Mouse (Mus musculus) heart, embryonic 10.5 days (tissue): ENCODE measurements around the gene Eif5a2. TPM values are rescaled to one million over a fixed set of nuclear protein-coding genes. Genes with fewer than 3 reads are reported as not detected.

Experiments used
- DNase-seq: peaks from one replicate; pipeline ENCODE4 v3.0.0-alpha.2; 2017; ENCODE audit warnings: low spot score
- H3K27ac ChIP-seq: fragments of 300-500 bp; sonication (generic); 2 replicates; pipeline ENCODE4 v1.5.1; 2016; ENCODE audit warnings: mild to moderate bottlenecking
- H3K27me3 ChIP-seq: fragments of 300-500 bp; sonication (generic); 2 replicates; pipeline ENCODE4 v1.6.1; 2016; ENCODE audit warnings: mild to moderate bottlenecking; ENCODE audit not compliant: poor library complexity, insufficient read depth, severe bottlenecking
- H3K36me3 ChIP-seq: fragments of 300-500 bp; sonication (generic); 2 replicates; pipeline ENCODE4 v1.6.1; 2016; ENCODE audit warnings: mild to moderate bottlenecking, moderate library complexity
- H3K4me1 ChIP-seq: fragments of 300-500 bp; sonication (generic); 2 replicates; pipeline ENCODE4 v1.6.1; 2016; ENCODE audit warnings: mild to moderate bottlenecking
- H3K4me3 ChIP-seq: fragments of 300-500 bp; sonication (generic); 2 replicates; pipeline ENCODE4 v1.5.1; 2016; ENCODE audit warnings: mild to moderate bottlenecking, moderate library complexity
- H3K9me3 ChIP-seq: fragments of 300-500 bp; sonication (generic); 2 replicates; pipeline ENCODE4 v1.6.1; 2016; ENCODE audit warnings: mild to moderate bottlenecking, moderate library complexity
- WGBS: fragments of 180-500 bp; shearing (Covaris S2); methylation state at CpG from one replicate; pipeline ENCODE4 v1.1.7; 2016; 5-methylcytosine and 5-hydroxymethylcytosine counted together
- polyA plus RNA-seq: library from polyadenylated mRNA; unstranded; fragments of >200 nt; fragmentation: Nextera tagmentation; extraction: Ambion mirVana; gene quantifications from 2 replicates; pipeline ENCODE4 v1.2.1, GENCODE M21; 2016

The Eif5a2 gene
- polyA plus RNA-seq, 1 experiment from 2014 or later: 11.6 TPM

DNA sequence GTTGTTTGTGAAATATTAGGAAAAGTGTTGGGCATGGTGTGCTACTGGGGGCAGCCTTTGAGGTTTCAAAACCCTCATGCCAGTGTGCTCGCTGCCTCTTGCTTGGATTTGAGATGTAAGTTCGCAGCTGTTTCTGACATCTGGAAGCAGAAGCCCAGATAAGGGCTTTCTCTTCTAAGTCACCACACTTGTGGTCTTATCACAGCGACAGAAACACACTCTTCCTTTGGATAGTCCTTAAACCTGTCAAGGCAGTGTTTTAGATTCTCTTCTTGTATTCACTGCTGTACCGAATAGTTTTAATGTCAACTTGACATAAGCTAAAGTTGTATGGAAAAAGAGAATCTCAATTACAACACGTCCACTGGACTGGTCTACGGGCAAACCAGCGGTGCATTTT is 5.7 kb upstream of the Eif5a2 start:
- Histone ChIP-seq H3K27me3 (no peaks in the 10 kb centered on the region), H3K36me3 (no peaks in the 10 kb centered on the region), H3K4me1 (peaks cover 9% of the 10 kb centered on the region; the same call in 1 of the 2 replicates), H3K27ac (no peak overlapping the region), H3K9me3 (no peaks in the 10 kb centered on the region), H3K4me3 (no peak overlapping the region)
- WGBS: 48% methylated on average over 7 of the region's 7 CpGs
- no peak for DNase-seq

DNA sequence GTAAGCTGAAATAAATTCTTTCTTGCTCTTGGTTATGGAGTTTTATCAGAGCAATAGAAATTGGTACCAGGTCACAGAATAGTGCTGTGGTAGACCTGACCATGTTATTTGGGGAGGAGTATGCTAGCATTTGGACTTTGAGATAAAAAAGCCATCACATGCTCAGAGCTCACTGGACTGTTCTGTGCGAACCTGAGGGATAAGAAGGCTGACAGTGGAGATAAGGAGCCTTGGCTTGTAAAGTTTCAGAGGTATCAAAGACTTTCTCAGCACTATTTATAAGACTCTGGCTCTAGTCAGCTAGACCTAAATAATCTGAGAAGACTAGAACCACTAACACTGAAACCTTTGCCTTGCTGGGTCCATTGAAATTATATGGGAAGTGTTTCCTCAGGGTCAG is 5.1 kb upstream of the Eif5a2 start:
- H3K27ac ChIP-seq: peak overlapping the region; percentile 52; the same call in 1 of the 2 replicates
- peaks cover 13% of the 10 kb centered on the region; the same call in 1 of the 2 replicates for H3K4me1 ChIP-seq
- no peaks in the 10 kb centered on the region for H3K36me3 ChIP-seq
- no peaks in the 10 kb centered on the region for H3K27me3 ChIP-seq
- no peak overlapping the region for H3K4me3 ChIP-seq
- no peaks in the 10 kb centered on the region for H3K9me3 ChIP-seq
- WGBS: 26% methylated on average over 1 of the region's 1 CpGs
- no peak for DNase-seq

DNA sequence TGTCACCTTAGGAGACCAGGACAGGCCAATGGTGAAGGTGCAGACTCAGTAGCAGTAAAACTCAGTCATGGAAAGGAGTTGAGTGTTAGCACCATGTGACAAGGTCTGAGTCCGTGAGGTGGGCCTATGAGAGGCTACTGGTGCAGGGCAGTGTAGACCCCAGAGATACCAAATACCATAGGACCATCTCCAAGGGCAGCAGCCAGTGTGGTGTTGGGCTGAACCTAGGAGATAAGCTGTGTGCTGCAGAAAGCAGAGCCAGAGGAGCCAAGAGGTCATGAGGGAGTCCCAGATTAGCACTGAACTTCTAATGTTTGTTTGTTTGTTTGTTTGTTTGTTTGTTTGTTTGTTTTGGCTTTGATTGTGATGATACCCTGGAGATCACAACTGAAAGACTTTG is 4.6 kb upstream of the Eif5a2 start:
- peaks cover 16% of the 10 kb centered on the region; the same call in 1 of the 2 replicates for H3K4me1 ChIP-seq
- H3K36me3 ChIP-seq: no peaks in the 10 kb centered on the region
- no peaks in the 10 kb centered on the region for H3K27me3 ChIP-seq
- no peaks in the 10 kb centered on the region for H3K9me3 ChIP-seq
- H3K4me3 ChIP-seq: no peak overlapping the region
- no peak for DNase-seq
- WGBS: 58% methylated on average over 1 of the region's 1 CpGs
- peak overlapping the region; percentile 52; the same call in 1 of the 2 replicates for H3K27ac ChIP-seq

DNA sequence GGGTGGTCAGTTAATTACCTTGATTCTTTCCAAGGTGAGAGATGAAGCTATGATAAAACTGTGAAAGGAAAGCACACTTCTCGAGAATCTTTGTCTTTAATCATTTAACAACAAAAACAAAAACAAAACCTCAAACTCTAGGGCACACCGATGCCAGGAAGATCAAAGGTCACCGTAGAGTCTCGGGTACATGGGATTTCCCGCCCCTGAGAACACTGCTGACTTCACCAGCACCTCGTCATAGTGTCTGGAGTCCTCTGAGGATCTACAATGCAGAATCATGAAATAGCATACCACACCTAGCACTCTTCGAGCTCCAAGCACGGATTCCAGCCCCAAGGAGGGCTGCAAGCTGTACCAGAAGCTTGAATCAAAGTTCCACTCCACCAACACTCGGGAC is 565 bp upstream of the Eif5a2 start:
- no peaks in the 10 kb centered on the region for H3K36me3 ChIP-seq
- peak overlapping the region; percentile 84 for H3K4me3 ChIP-seq
- H3K27ac ChIP-seq: peak overlapping the region; percentile 83; the same call in 1 of the 2 replicates
- no peaks in the 10 kb centered on the region for H3K27me3 ChIP-seq
- no peak for DNase-seq
- H3K9me3 ChIP-seq: no peaks in the 10 kb centered on the region
- 69% methylated on average over 9 of the region's 9 CpGs for WGBS
- H3K4me1 ChIP-seq: peaks cover 21% of the 10 kb centered on the region; the same call in 1 of the 2 replicates

DNA sequence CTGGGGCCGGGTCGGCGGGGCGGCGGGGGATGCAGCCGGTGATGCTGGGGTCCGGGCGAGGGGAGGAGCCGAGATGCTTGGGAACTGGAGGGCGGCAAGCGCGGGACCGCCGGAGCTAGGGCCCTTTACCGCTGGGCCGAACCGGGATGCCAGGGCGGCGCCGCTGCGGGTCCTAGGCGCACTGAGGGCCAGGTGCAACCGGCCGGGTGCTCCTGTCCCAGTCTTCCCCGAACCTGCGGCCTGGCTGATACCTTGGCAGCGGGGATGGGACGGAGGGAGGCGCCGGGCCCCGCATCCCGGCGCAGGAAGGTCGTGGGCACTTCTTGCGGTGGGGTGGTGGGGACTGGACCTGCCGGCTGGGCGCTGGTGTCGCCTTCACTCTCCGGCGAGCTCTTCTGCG is 346 bp downstream of the Eif5a2 start:
- Histone ChIP-seq H3K27ac (peak overlapping the region; percentile 83), H3K4me1 (peaks cover 13% of the 10 kb centered on the region; the same call in 1 of the 2 replicates), H3K27me3 (no peaks in the 10 kb centered on the region), H3K36me3 (no peaks in the 10 kb centered on the region), H3K9me3 (no peaks in the 10 kb centered on the region), H3K4me3 (peak overlapping the region; percentile 84)
- under 1% methylated on average over 41 of the region's 41 CpGs for WGBS
- peak; percentile 78 for DNase-seq

DNA sequence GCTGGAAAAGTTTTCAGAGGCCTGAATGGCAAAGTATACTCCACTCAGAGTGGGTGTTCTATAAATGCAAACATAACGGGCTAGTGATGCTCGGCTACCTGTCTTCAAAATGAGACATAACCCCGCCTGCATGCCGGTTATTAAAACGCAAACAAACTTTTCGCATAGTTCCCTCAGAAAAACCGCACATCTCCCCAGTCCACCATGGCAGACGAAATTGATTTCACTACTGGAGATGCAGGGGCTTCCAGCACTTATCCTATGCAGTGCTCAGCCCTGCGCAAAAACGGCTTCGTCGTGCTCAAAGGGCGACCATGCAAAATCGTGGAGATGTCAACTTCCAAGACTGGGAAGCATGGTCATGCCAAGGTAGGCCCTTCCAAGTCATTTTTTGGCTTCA is 772 bp downstream of the Eif5a2 start:
- Histone ChIP-seq H3K36me3 (no peaks in the 10 kb centered on the region), H3K27me3 (no peaks in the 10 kb centered on the region), H3K4me1 (peaks cover 12% of the 10 kb centered on the region; the same call in 1 of the 2 replicates), H3K4me3 (peak overlapping the region; percentile 84), H3K9me3 (no peaks in the 10 kb centered on the region), H3K27ac (peak overlapping the region; percentile 83)
- 23% methylated on average over 14 of the region's 14 CpGs for WGBS
- no peak for DNase-seq

DNA sequence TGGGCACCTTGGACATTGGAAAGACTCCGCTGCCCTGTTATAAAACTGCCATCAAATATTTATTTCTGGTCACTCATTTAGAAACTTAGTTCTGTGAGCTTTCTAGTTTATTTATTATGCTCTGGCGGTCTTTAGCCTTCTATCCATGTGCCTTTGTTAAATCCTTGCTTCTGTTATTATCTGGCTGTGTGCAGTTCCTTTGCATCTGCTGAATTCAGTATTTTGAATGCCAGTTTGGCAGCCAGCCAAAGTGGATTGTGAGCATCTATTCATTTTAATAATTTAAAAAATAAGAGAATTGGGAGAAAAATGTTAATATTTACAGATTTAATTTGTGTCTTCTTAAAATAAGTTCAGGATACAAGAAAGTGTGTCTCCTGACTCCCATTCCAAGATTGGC is 3.1 kb downstream of the Eif5a2 start:
- WGBS: 85% methylated on average over 2 of the region's 2 CpGs
- H3K36me3 ChIP-seq: 0 out of 2 replicates have a peak, but pooled peaks cover 2% of the 10 kb centered on the region
- no peaks in the 10 kb centered on the region for H3K9me3 ChIP-seq
- no peaks in the 10 kb centered on the region for H3K27me3 ChIP-seq
- H3K27ac ChIP-seq: no peak overlapping the region
- no peak overlapping the region for H3K4me3 ChIP-seq
- H3K4me1 ChIP-seq: peaks cover 12% of the 10 kb centered on the region; the same call in 1 of the 2 replicates
- no peak for DNase-seq

DNA sequence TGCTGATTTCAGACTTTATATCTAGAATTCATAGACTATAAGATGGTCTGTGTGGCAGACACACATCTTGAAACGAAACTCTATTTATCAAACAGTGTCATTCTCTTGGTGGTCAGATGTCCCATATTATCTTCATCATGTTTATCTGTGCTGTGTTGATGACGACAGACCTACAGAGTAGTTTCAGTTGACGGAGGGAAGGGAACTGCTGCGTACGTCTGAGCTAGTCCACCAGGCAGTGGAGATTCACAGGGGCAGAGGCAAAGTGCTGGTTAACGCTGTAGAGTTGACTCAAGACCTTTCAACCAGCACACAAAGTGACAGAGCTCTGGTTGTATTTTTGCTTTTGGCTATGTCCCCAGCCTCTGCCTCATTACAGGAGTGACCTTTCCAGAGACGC is 13.8 kb downstream of the Eif5a2 start:
- no peak overlapping the region for H3K4me3 ChIP-seq
- DNase-seq: no peak
- no peaks in the 10 kb centered on the region for H3K27me3 ChIP-seq
- no peak overlapping the region for H3K27ac ChIP-seq
- H3K36me3 ChIP-seq: no peaks in the 10 kb centered on the region
- no peaks in the 10 kb centered on the region for H3K4me1 ChIP-seq
- no peaks in the 10 kb centered on the region for H3K9me3 ChIP-seq
- 78% methylated on average over 7 of the region's 7 CpGs for WGBS

DNA sequence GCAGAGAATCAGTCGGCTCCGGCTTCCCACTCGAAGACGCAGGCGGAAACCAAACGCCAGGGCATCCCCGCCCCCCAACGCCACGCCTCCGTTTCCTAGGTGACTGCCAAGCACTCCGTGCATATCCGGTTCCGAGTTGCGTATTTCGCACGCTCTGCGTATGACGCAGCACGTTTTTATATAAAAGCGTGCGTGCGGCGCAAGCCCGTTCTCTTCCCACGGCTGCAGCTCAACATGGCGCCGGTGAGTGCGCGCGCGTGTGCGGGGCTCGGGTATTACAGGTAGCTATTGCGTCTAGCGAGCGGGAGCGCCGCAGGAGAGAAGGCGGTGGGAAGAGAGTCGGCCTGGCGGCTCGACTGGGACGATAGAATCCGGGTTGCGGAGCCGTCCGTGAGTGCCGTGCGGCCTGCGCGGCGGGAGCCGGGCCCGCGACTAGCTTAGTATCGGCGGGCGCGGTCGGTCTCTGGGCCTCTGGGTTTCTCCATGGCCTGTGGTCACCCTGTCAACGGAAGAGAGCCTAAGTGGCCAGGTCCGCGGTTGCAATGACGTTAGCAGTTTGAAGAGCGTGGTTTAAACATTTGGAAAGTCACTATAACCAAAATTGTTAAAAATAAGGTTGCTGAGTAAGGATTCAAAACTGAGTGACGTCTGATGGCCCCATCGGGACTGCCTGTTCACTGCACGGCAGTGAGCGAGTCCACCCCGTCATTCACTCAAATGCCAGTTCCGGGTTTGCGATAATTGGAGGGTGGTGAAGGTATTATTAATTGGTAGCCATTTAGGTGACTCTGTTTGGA is 24.4 kb downstream of the Eif5a2 start, which contains the start of gene Rpl22l1:
Gene Rpl22l1, plus strand, starts transcription at position 136 of the 797 bp plus-strand sequence.
- under 1% methylated on average over 71 of the region's 72 CpGs for WGBS
- H3K9me3 ChIP-seq: no peaks in the 10 kb centered on the region
- H3K27me3 ChIP-seq: no peaks in the 10 kb centered on the region
- peak within 1 kb of the TSS; percentile 97 for H3K27ac ChIP-seq
- peak within 1 kb of the TSS; percentile 89 for H3K4me3 ChIP-seq
- H3K4me1 ChIP-seq: peaks cover 5% of the 10 kb centered on the region; the same call in 1 of the 2 replicates
- H3K36me3 ChIP-seq: peaks cover 16% of the 10 kb centered on the region; the same call in 1 of the 2 replicates
- peak; percentile 99 for DNase-seq

DNA sequence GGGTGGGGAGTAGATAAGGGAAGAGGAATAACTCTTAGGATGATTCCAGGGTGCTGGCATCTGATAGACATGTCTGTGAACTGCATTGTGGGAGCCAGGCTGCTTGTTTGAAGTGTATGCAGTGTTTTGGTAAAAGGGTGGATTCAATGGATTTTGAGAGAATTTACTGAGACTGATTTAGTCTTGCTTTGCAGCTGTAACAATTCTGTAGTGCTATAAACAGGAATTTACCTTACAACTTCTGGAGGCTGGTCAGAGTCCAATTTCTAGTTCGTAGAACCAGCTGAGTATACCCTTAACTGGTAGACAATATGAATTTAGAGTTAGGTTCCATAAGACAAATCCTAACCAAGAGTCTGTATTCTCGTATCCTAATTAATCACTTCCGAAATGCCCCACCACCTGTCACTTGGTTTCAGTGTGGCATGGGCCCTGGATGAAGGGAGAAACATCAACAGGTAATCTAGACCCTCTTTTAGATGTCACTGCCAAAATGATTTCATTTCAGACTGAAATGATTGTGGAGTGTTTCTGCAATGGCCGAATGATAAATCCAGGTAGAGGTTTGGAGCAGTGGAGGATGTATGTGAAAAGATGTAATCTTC is 27.1 kb downstream of the Eif5a2 start:
- H3K4me3 ChIP-seq: no peak overlapping the region
- no peak for DNase-seq
- 89% methylated on average over 4 of the region's 4 CpGs for WGBS
- peaks cover 16% of the 10 kb centered on the region; the same call in 1 of the 2 replicates for H3K36me3 ChIP-seq
- no peaks in the 10 kb centered on the region for H3K27me3 ChIP-seq
- no peak overlapping the region for H3K27ac ChIP-seq
- H3K4me1 ChIP-seq: peaks cover 5% of the 10 kb centered on the region; the same call in 1 of the 2 replicates
- H3K9me3 ChIP-seq: no peaks in the 10 kb centered on the region

DNA sequence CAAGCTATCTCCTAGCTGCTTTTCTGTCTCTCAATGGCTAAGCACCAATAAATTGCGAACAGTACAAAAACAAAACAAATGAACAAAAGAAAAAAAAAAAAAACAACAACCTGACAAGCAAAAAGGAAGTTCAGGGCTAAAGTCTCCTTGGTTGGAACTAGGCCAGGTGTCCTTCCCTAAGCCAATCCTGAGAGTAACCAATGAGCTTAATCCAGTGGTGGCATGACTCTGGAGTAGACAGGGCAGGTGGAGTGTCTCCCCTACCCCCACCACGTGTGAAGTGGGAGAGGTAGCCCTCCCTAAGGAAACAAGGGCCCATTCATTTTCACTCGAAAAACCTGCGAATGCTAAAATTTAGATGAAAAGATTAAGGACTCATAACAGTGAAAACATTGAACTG is 30.4 kb downstream of the Eif5a2 start:
- no peak for DNase-seq
- no peaks in the 10 kb centered on the region for H3K9me3 ChIP-seq
- 71% methylated on average over 4 of the region's 4 CpGs for WGBS
- H3K4me3 ChIP-seq: no peak overlapping the region
- no peak overlapping the region for H3K27ac ChIP-seq
- H3K27me3 ChIP-seq: no peaks in the 10 kb centered on the region
- H3K36me3 ChIP-seq: peaks cover 16% of the 10 kb centered on the region; the same call in 1 of the 2 replicates
- H3K4me1 ChIP-seq: no peaks in the 10 kb centered on the region

DNA sequence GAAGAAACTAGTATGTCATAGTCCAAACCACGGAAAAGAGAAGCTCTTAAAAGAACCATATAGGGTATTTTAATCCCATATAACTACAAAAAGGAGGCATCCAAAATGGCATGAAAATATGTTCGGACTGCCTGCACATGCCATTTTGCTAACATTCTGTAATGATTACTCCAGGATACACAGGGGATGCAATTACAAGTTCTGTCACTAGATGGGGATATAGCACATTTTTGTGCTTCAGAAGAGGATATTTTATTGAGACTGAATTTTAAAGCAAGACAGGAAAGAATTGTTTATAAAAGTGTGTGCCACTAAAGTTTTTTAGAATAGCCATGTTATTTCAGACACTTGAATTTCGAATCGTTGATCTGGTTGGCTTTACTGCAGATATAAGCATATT is 33.3 kb downstream of the Eif5a2 start:
- Histone ChIP-seq H3K36me3 (no peaks in the 10 kb centered on the region), H3K27me3 (no peaks in the 10 kb centered on the region), H3K4me3 (no peak overlapping the region), H3K4me1 (no peaks in the 10 kb centered on the region), H3K27ac (no peak overlapping the region), H3K9me3 (no peaks in the 10 kb centered on the region)
- WGBS: 12% methylated on average over 4 of the region's 4 CpGs
- DNase-seq: no peak

DNA sequence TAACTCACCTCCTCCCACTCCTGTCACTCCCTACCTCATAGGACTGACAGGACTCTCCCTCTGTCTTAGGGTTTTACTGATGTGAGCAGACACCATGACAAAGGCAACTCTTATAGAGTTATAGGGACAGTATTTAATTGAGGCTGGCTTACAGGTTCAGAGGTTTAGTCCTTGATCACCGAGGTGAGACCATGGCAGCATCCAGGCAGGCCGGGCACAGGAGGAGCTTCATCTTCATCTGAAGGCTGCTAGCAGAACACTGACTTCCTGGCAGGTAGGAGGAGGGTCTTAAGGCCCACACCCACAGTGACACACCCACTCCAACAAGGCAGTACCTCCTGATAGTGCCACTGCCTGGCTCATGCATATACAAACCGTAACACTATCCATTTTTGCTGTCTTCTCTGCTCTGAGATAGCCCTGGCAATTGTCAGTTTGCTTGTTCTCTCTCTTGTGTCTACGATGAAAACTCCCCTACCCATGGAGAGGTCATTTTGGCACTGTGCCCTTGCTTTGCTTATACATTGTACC is 35.0 kb downstream of the Eif5a2 start:
- Histone ChIP-seq H3K4me3 (no peak overlapping the region), H3K9me3 (no peaks in the 10 kb centered on the region), H3K27ac (no peak overlapping the region), H3K27me3 (no peaks in the 10 kb centered on the region), H3K4me1 (no peaks in the 10 kb centered on the region), H3K36me3 (no peaks in the 10 kb centered on the region)
- 68% methylated on average over 4 of the region's 4 CpGs for WGBS
- DNase-seq: no peak
